Mouse (Mus musculus) forebrain, embryonic 11.5 days (tissue): ENCODE measurements around the gene Hist2h4. TPM values are rescaled to one million over a fixed set of nuclear protein-coding genes. Genes with fewer than 3 reads are reported as not detected.
"Not testable (repeated sequence)": the region's sequence is repeated elsewhere in the genome, so short reads cannot be mapped to it uniquely, and the experiment has no call there.

ENCODE experiments used
- ATAC-seq: fragments of 200-750 bp; cut with Nextera tagmentation; replicated peaks from 2 replicates; pipeline ENCODE4 v1.8.0; 2017; ENCODE audit warnings: moderate TSS enrichment; ENCODE audit not compliant: low FRiP score
- DNase-seq: peaks from one replicate; pipeline ENCODE4 v3.0.0-alpha.2; 2017; ENCODE audit warnings: low spot score
- H3K27ac ChIP-seq: fragments of 300-500 bp; sonication (generic); 2 replicates; pipeline ENCODE4 v1.5.1; 2014; ENCODE audit warnings: low read depth, low read length
- H3K27me3 ChIP-seq: fragments of 300-500 bp; sonication (generic); 2 replicates; pipeline ENCODE4 v1.6.1; 2014; ENCODE audit warnings: mild to moderate bottlenecking, low read length, mixed read lengths; ENCODE audit not compliant: control insufficient read depth, insufficient read depth
- H3K36me3 ChIP-seq: fragments of 300-500 bp; sonication (generic); 2 replicates; pipeline ENCODE4 v1.6.1; 2014; ENCODE audit warnings: mild to moderate bottlenecking, low read length, moderate library complexity, mixed read lengths; ENCODE audit not compliant: control insufficient read depth, insufficient read depth
- H3K4me1 ChIP-seq: fragments of 300-500 bp; sonication (generic); replicated peaks from 2 replicates; pipeline ENCODE4 v1.6.1; 2014; ENCODE audit warnings: low read length, mixed read lengths; ENCODE audit not compliant: control insufficient read depth, insufficient read depth
- H3K4me2 ChIP-seq: fragments of 300-500 bp; sonication (generic); 2 replicates; pipeline ENCODE4 v1.6.1; 2014; ENCODE audit warnings: low read depth, mild to moderate bottlenecking, low read length, moderate library complexity, mixed read lengths; ENCODE audit not compliant: severe bottlenecking
- H3K4me3 ChIP-seq: fragments of 300-500 bp; sonication (generic); 2 replicates; pipeline ENCODE4 v1.5.1; 2014; ENCODE audit warnings: low read depth, low read length
- H3K9ac ChIP-seq: fragments of 300-500 bp; sonication (generic); 2 replicates; pipeline ENCODE4 v1.6.1; 2014; ENCODE audit warnings: low read length
- H3K9me3 ChIP-seq: fragments of 300-500 bp; sonication (generic); 2 replicates; pipeline ENCODE4 v1.6.1; 2016; ENCODE audit warnings: low read length, mixed read lengths; ENCODE audit not compliant: control insufficient read depth
- WGBS: fragments of 180-500 bp; shearing (Covaris S2); extraction: QIAGEN DNeasy Blood & Tissue Kit; methylation state at CpG from one replicate; pipeline ENCODE4 v1.1.7; 2014; 5-methylcytosine and 5-hydroxymethylcytosine counted together
- polyA plus RNA-seq: library from polyadenylated mRNA; unstranded; fragments of >200 nt; fragmentation: Nextera tagmentation; extraction: Ambion mirVana; gene quantifications from 2 replicates; pipeline ENCODE4 v1.2.1, GENCODE M21; 2014

The Hist2h4 gene
- polyA plus RNA-seq, 1 experiment from 2014 or later: 6.8 TPM

- ATAC-seq (peak; percentile 47), DNase-seq (peak; percentile 76)
- Histone ChIP-seq H3K36me3 (no peaks in the 10 kb centered on the region), H3K27ac (no peak overlapping the region), H3K27me3 (0 out of 2 replicates have a peak, but pooled peaks cover 2% of the 10 kb centered on the region), H3K4me2 (peak overlapping the region; percentile 75), H3K4me1 (0 out of 2 replicates have a peak, but pooled peaks cover 4% of the 10 kb centered on the region), H3K9ac (peak overlapping the region; percentile 69), H3K9me3 (no peaks in the 10 kb centered on the region), H3K4me3 (peak overlapping the region; percentile 40)
- 15% methylated on average over 8 of the region's 8 CpGs for WGBS
These were observed 14.3 kb upstream of the Hist2h4 start for GRCm38 (mm10) chr3:96277428-96277799.

- H3K4me1 ChIP-seq: 0 out of 2 replicates have a peak, but pooled peaks cover 4% of the 10 kb centered on the region
- DNase-seq (no peak), ATAC-seq (no peak)
- no peak overlapping the region for H3K4me3 ChIP-seq
- no peaks in the 10 kb centered on the region for H3K9me3 ChIP-seq
- no peak overlapping the region for H3K9ac ChIP-seq
- H3K27me3 ChIP-seq: 0 out of 2 replicates have a peak, but pooled peaks cover 2% of the 10 kb centered on the region
- 89% methylated on average over 17 of the region's 17 CpGs for WGBS
- H3K36me3 ChIP-seq: no peaks in the 10 kb centered on the region
- no peak overlapping the region for H3K4me2 ChIP-seq
- no peak overlapping the region for H3K27ac ChIP-seq
These were observed 10.7 kb upstream of the Hist2h4 start for GRCm38 (mm10) chr3:96273591-96274465.

GRCm38 (mm10) chr3:96269511-96270474 is 6.7 kb upstream of the Hist2h4 start, which contains the start of gene Hist2h2bb:
TSS of gene Hist2h2bb (plus strand) at chr3:96269752.
- peak within 1 kb of the TSS; percentile 68 for H3K9ac ChIP-seq
- peaks cover 5% of the 10 kb centered on the region; the same call in 1 of the 2 replicates for H3K4me1 ChIP-seq
- H3K9me3 ChIP-seq: no peaks in the 10 kb centered on the region
- ATAC-seq: peak; percentile 97
- peak; percentile 94 for DNase-seq
- WGBS: under 1% methylated on average over 45 of the region's 45 CpGs
- peak within 1 kb of the TSS; percentile 90 for H3K4me2 ChIP-seq
- no peaks in the 10 kb centered on the region for H3K27me3 ChIP-seq
- H3K4me3 ChIP-seq: peak within 1 kb of the TSS; percentile 41
- H3K27ac ChIP-seq: peak within 1 kb of the TSS; percentile 99
- H3K36me3 ChIP-seq: no peaks in the 10 kb centered on the region

GRCm38 (mm10) chr3:96268776-96269378 is 5.8 kb upstream of the Hist2h4 start:
- Histone ChIP-seq H3K4me1 (peaks cover 12% of the 10 kb centered on the region; the same call in 1 of the 2 replicates), H3K9ac (peak overlapping the region; percentile 68), H3K4me2 (peak overlapping the region; percentile 78), H3K4me3 (peak overlapping the region; percentile 41), H3K27ac (peak overlapping the region; percentile 99)
- peak; percentile 55 for ATAC-seq
- not testable (repeated sequence) for H3K36me3 ChIP-seq, H3K9me3 ChIP-seq, H3K27me3 ChIP-seq
- WGBS: under 1% methylated on average over 9 of the region's 44 CpGs
- peak; percentile 67 for DNase-seq

- ATAC-seq (peak; percentile 79), DNase-seq (peak; percentile 86)
- Histone ChIP-seq H3K4me3 (peak within 1 kb of the TSS; percentile 41), H3K27ac (peak within 1 kb of the TSS; percentile 99), H3K36me3 (no peaks in the 10 kb centered on the region), H3K4me2 (peak within 1 kb of the TSS; percentile 78), H3K4me1 (peaks cover 12% of the 10 kb centered on the region; the same call in 1 of the 2 replicates), H3K27me3 (no peaks in the 10 kb centered on the region), H3K9ac (peak within 1 kb of the TSS; percentile 68), H3K9me3 (no peaks in the 10 kb centered on the region)
- WGBS: 21% methylated on average over 30 of the region's 30 CpGs
These were observed 5.1 kb upstream of the Hist2h4 start, which contains the start of gene Hist2h3b for GRCm38 (mm10) chr3:96268051-96268775. TSS of gene Hist2h3b (plus strand) at chr3:96268654.

- WGBS: 78% methylated on average over 4 of the region's 4 CpGs
- peak overlapping the region; percentile 46 for H3K9ac ChIP-seq
These were observed 4.4 kb upstream of the Hist2h4 start for GRCm38 (mm10) chr3:96267541-96267940.

GRCm38 (mm10) chr3:96266132-96266710 is 3.1 kb upstream of the Hist2h4 start:
- ATAC-seq: no peak
- no peak overlapping the region for H3K4me3 ChIP-seq
- peaks cover 12% of the 10 kb centered on the region; the same call in 1 of the 2 replicates for H3K4me1 ChIP-seq
- peak overlapping the region; percentile 4; the same call in 1 of the 2 replicates for H3K9ac ChIP-seq
- no peak overlapping the region for H3K4me2 ChIP-seq
- no peaks in the 10 kb centered on the region for H3K27me3 ChIP-seq
- H3K36me3 ChIP-seq: no peaks in the 10 kb centered on the region
- H3K27ac ChIP-seq: 0 out of 2 replicates have a peak overlapping the region, but pooled peaks have one; percentile 7
- no peaks in the 10 kb centered on the region for H3K9me3 ChIP-seq
- 91% methylated on average over 8 of the region's 8 CpGs for WGBS
- DNase-seq: no peak

More at GRCm38 (mm10) chr3:96267541-96267940, 4.4 kb upstream of the Hist2h4 start:
- Histone ChIP-seq H3K9me3 (no peaks in the 10 kb centered on the region), H3K27me3 (no peaks in the 10 kb centered on the region), H3K4me2 (no peak overlapping the region), H3K4me3 (no peak overlapping the region), H3K27ac (peak overlapping the region; percentile 91), H3K4me1 (peaks cover 12% of the 10 kb centered on the region; the same call in 1 of the 2 replicates), H3K36me3 (no peaks in the 10 kb centered on the region)
- DNase-seq (no peak), ATAC-seq (no peak)
